Comparison of ENCODE assay signal across 8 mouse cellular contexts in the genomic region with DNA sequence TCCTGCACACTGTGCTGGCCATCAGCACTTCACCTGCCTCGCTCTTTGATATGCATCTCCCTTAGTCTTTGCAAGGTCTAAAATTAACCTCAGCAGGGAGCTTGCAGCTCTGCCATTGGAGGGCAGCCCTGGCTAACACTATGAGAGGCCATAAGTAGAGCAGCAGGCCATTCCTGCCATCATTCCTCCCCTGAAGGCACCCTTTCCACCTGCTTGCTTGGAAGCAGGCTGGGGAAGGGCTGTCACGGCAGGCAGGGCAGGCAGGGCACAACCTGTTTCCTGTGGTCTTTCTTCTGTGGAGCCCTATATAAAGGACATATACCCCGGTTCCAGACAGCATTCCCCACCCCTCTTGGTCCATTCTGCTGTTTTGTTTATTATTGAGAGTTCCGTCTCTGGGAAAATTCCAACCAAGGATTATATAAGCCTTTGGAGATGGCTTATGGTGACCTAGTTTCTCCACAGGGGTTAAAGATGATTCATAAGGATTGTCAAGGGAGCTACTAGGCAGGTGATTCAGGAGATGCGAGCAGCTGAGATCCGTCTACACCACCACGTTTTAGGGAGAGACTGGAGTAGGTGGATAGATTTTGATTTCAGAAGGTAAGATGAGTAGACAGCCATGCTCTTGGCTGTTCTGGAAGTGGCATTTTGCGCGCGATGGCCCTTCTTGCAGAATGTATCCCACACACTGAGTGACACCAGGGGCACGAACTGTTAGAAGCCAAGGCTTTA.
A peak's percentile ranks its signal among the peaks of the same experiment; 100 is the strongest.
DNase-seq lines count a peak whose midpoint lies in the region; ATAC-seq and TF ChIP-seq lines count a peak whose summit lies in the region.

No protein-coding gene starts in this region.

- peak; percentile 58; the same call in 1 of the 2 replicates for TF ChIP-seq EP300 in heart, adult 2 months (IDR thresholded peaks at IDR 0.05; ENCODE audit: insufficient read depth, low read depth, low read length)

- TF ChIP-seq CTCF in heart, adult 2 months (IDR thresholded peaks at IDR 0.05), result peak; percentile 65

- TF ChIP-seq POLR2A in heart, adult 2 months (IDR thresholded peaks at IDR 0.05; ENCODE audit: insufficient read depth, low read depth, low read length), result no peak

- peaks cover 20% of the 10 kb centered on the region; the same call in 1 of the 2 replicates for H3K4me1 ChIP-seq in heart, adult 2 months (ENCODE audit: control insufficient read depth, insufficient read depth, low read length)
- peaks cover 29% of the 10 kb centered on the region for H3K4me1 ChIP-seq in kidney, embryonic 15.5 days

- peak overlapping the region; percentile 90 for H3K27ac ChIP-seq in heart, adult 2 months
- peak overlapping the region; percentile 37; the same call in 1 of the 2 replicates for H3K27ac ChIP-seq in kidney, embryonic 15.5 days

- H3K4me3 ChIP-seq in heart, adult 2 months, result no peak overlapping the region; the same call in 1 of the 2 replicates
- H3K4me3 ChIP-seq in kidney, embryonic 15.5 days (replicated peaks), result no peak overlapping the region

- H3K4me2 ChIP-seq in kidney, embryonic 15.5 days, result no peak overlapping the region

- H3K36me3 ChIP-seq in heart, adult 2 months (ENCODE audit: control insufficient read depth, insufficient read depth, low read length), result no peaks in the 10 kb centered on the region
- H3K36me3 ChIP-seq in kidney, embryonic 15.5 days, result 0 out of 2 replicates have a peak, but pooled peaks cover 3% of the 10 kb centered on the region

- ATAC-seq in kidney, embryonic 15.5 days (replicated peaks; ENCODE audit: low FRiP score), result peak; percentile 61; the same call in 1 of the 2 replicates

- H3K79me2 ChIP-seq in heart, adult 2 months (replicated peaks; ENCODE audit: control insufficient read depth, insufficient read depth, low read length), result no peaks in the 10 kb centered on the region

- H3K9me3 ChIP-seq in kidney, embryonic 15.5 days (replicated peaks), result no peaks in the 10 kb centered on the region

- H3K9ac ChIP-seq in heart, adult 2 months (ENCODE audit: low read depth, low read length), result peak overlapping the region; percentile 16; the same call in 1 of the 2 replicates
- no peak overlapping the region for H3K9ac ChIP-seq in kidney, embryonic 15.5 days

- WGBS in heart, adult 2 months, result 65% methylated on average over 11 of the region's 11 CpGs
- WGBS in kidney, embryonic 15.5 days, result 48% methylated on average over 11 of the region's 11 CpGs

- no peaks in the 10 kb centered on the region for H3K27me3 ChIP-seq in heart, adult 2 months (ENCODE audit: control insufficient read depth, insufficient read depth, low read length)
- no peaks in the 10 kb centered on the region for H3K27me3 ChIP-seq in kidney, embryonic 15.5 days

- peak; percentile 28 for DNase-seq in urinary bladder, postnatal 14 days (ENCODE audit: low spot score)
- no peak for DNase-seq in urinary bladder, adult 18-20 months (ENCODE audit: low spot score in 2 of 2)
- DNase-seq in heart, adult 2 months, result peak in 1 of 2 experiments; percentile 51
- peak; percentile 58 for DNase-seq in yolk sac, embryonic 10.5 days (ENCODE audit: low spot score)
- DNase-seq in right cerebral cortex, postnatal 10 days (ENCODE audit: low spot score in 2 of 2), result no peak
- no peak for DNase-seq in left cerebral cortex, postnatal 10 days (ENCODE audit: extremely low spot score in 1 of 2, low spot score in 2 of 2)
- DNase-seq in adrenal gland, adult 8-10 months, result no peak

- intact Hi-C loops in heart, adult 2 months (cut with DNase I), result loop anchor here (5.0 kb wide), 4 partner anchors 47 to 177 kb away; no protein-coding TSS in a partner anchor
- intact Hi-C loops in left cerebral cortex, postnatal 10 days (cut with DNase I), result no loop called here

Comparison
In these comparisons a context has a peak if more than half of its experiments do, and no peak if none do; other contexts are left out.
1. DNase-seq: peak in urinary bladder, postnatal 14 days (single experiment) and yolk sac, embryonic 10.5 days (single experiment); none in urinary bladder, adult 18-20 months (0 of 2), right cerebral cortex, postnatal 10 days (0 of 2), left cerebral cortex, postnatal 10 days (0 of 2) and adrenal gland, adult 8-10 months (single experiment).